Comparison of ENCODE assay signal across 14 mouse cellular contexts in the genomic region with DNA sequence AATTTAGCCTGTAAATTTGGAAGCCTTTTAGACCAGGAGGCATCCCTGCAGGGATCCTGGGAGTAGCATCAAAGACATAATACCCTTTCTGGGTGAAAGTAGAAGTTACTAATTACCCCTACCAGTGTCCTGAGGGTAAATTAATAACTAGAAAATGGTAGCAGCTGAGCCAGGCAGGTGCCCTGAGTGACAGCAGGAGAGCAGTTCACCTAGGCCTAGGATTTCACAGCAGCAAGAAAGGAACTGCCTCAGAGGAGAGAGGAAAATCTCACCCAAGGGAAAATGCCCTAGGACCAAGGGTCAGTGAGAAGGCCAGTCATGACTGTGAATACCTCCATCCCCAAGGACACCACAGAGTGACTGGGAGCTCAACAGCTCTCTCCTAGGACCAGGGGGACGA.
"Had no signal": no experiment of that assay in that cellular context is flagged by ENCODE, and none has a peak within 500 bp of the region (broad histone marks: within the 10 kb centered on the region; RNA-seq: fewer than 3 reads in every experiment).

No protein-coding gene starts in this region.

- H3K36me3 ChIP-seq: intestine, embryonic 15.5 days; limb, embryonic 12.5 days; limb, embryonic 15.5 days; midbrain, embryonic 12.5 days; midbrain, embryonic 15.5 days; neural tube, embryonic 13.5 days had no signal

- H3K4me2 ChIP-seq: intestine, embryonic 15.5 days; limb, embryonic 12.5 days; limb, embryonic 15.5 days; liver, embryonic 11.5 days; lung, embryonic 14.5 days; midbrain, embryonic 12.5 days; midbrain, embryonic 15.5 days; neural tube, embryonic 13.5 days had no signal

- H3K27me3 ChIP-seq: intestine, embryonic 15.5 days; limb, embryonic 12.5 days; limb, embryonic 15.5 days; midbrain, embryonic 12.5 days; midbrain, embryonic 15.5 days; neural tube, embryonic 13.5 days had no signal

- DNase-seq: liver, postnatal 0 days; thymus, adult 18-20 months; thymus, postnatal 36 days had no signal

- H3K27ac ChIP-seq: intestine, embryonic 15.5 days; limb, embryonic 12.5 days; limb, embryonic 15.5 days; liver, embryonic 14.5 days; macrophage; midbrain, embryonic 12.5 days; midbrain, embryonic 15.5 days; neural tube, embryonic 13.5 days had no signal

- H3K4me3 ChIP-seq: intestine, embryonic 15.5 days; limb, embryonic 12.5 days; limb, embryonic 15.5 days; midbrain, embryonic 12.5 days; midbrain, embryonic 15.5 days; myocyte; neural tube, embryonic 13.5 days had no signal

- H3K4me1 ChIP-seq: intestine, embryonic 15.5 days; limb, embryonic 12.5 days; limb, embryonic 15.5 days; midbrain, embryonic 12.5 days; midbrain, embryonic 15.5 days; neural tube, embryonic 13.5 days had no signal

- H3K9me3 ChIP-seq: intestine, embryonic 15.5 days; limb, embryonic 12.5 days; limb, embryonic 15.5 days; midbrain, embryonic 12.5 days; midbrain, embryonic 15.5 days; neural tube, embryonic 13.5 days had no signal

- H3K9ac ChIP-seq: intestine, embryonic 15.5 days; limb, embryonic 12.5 days; limb, embryonic 15.5 days; liver, embryonic 14.5 days; liver, postnatal 0 days; lung, embryonic 14.5 days; midbrain, embryonic 12.5 days; midbrain, embryonic 15.5 days; neural tube, embryonic 13.5 days had no signal

- ATAC-seq: liver, postnatal 0 days; midbrain, embryonic 15.5 days had no signal
